Mouse (Mus musculus): ENCODE results near the gene Gm3488.
"Not testable (repeated sequence)": the region's sequence is repeated elsewhere in the genome, so short reads cannot be mapped to it uniquely, and the experiment has no call there.

Gene Gm3488

DNA sequence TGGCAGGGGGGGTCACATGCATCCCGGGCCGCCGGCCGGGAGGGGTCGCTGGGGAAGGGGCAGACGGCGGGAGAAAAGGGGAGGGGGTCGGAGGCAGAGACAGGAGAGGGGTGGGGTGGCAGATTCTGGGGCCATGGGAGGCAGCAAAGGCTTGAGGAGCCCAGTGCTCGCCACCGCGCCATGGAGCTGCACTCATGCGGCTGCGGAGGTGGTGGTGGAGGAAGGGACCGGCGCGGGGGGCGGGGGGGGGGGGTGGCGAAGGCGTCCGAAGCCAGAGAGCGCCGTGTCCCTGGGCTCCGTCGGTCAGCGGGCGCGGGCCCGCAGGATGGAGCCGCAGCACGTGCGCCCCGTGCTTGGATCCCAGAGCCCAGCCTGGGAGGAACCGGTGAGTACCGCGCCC, at the start of gene Gm3488:
Gene Gm3488 (plus strand): TSS at position 301 of the 400 bp plus-strand sequence.
- DNase-seq (ENCODE audit: extremely low read depth, low read depth), result not testable (repeated sequence)

GRCm38 (mm10) chr14:5455367-5455766, 46.1 kb upstream of the Gm3488 start, which contains the start of gene Gm3194:
Gene Gm3194, minus strand, starts transcription at chr14:5455467.
- DNase-seq (ENCODE audit: extremely low read depth, low read depth), result not testable (repeated sequence)

GRCm38 (mm10) chr14:5460469-5460868, 41.0 kb upstream of the Gm3488 start:
- not testable (repeated sequence) for DNase-seq (ENCODE audit: extremely low read depth, low read depth)

GRCm38 (mm10) chr14:5477730-5478129, 23.7 kb upstream of the Gm3488 start, which contains the start of gene Gm8246:
Gene Gm8246, minus strand, starts transcription at chr14:5477830.
- not testable (repeated sequence) for DNase-seq (ENCODE audit: extremely low read depth, low read depth)

GRCm38 (mm10) chr14:5483907-5484306, 17.6 kb upstream of the Gm3488 start, which contains the start of gene Gm3187:
Gene Gm3187, plus strand, starts transcription at chr14:5484207.
- DNase-seq (ENCODE audit: extremely low read depth, low read depth), result not testable (repeated sequence)

DNA sequence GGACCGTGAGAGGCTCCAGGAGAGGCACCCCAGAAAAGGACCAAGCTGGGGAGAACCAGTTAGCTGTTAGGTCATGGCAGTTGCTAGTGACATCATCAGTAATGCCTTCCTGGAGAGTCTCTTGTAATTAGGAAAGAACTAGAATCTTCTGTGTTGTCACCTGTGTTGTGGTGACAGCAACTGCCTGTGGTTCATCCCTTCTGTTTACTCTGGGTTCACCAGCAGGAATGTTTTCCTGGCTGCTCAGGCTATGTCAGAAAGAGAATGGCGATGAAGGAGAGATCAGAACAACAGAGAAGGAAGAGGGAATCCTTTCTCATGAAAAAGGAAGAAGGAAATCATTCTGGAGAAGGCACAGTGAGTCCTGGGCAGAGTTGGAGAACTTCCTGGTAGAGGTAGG, 36.7 kb downstream of the Gm3488 start, which contains the start of gene Gm3532:
Gene Gm3532 (plus strand): TSS at position 301 of the 400 bp plus-strand sequence.
- DNase-seq (ENCODE audit: extremely low read depth, low read depth), result not testable (repeated sequence)

Data from MEL-GATA-1-ER (cell line).